Mouse (Mus musculus) hindbrain, embryonic 11.5 days (tissue): ENCODE measurements around the gene Gm12355. TPM values are rescaled to one million over a fixed set of nuclear protein-coding genes. Genes with fewer than 3 reads are reported as not detected.
A peak's percentile ranks its signal among the peaks of the same experiment; 100 is the strongest.
"Not testable (repeated sequence)": the region's sequence is repeated elsewhere in the genome, so short reads cannot be mapped to it uniquely, and the experiment has no call there.

Experiments
- ATAC-seq: fragments of 200-750 bp; cut with Nextera tagmentation; 2 replicates; pipeline ENCODE4 v1.8.0; 2017; ENCODE audit warnings: mild to moderate bottlenecking, moderate TSS enrichment, moderate library complexity; ENCODE audit not compliant: low FRiP score
- DNase-seq: peaks from one replicate; pipeline ENCODE4 v3.0.0-alpha.2; 2015; ENCODE audit warnings: low spot score
- H3K27ac ChIP-seq: fragments of 300-500 bp; sonication (generic); 2 replicates; pipeline ENCODE4 v1.5.1; 2014; ENCODE audit warnings: mild to moderate bottlenecking, low read depth, low read length
- H3K27me3 ChIP-seq: fragments of 300-500 bp; sonication (generic); 2 replicates; pipeline ENCODE4 v1.6.1; 2014; ENCODE audit warnings: mild to moderate bottlenecking, low read length, moderate library complexity, mixed read lengths; ENCODE audit not compliant: control insufficient read depth, insufficient read depth
- H3K36me3 ChIP-seq: fragments of 300-500 bp; sonication (generic); 2 replicates; pipeline ENCODE4 v1.6.1; 2014; ENCODE audit warnings: mild to moderate bottlenecking, low read length, moderate library complexity, mixed read lengths; ENCODE audit not compliant: control insufficient read depth, insufficient read depth
- H3K4me1 ChIP-seq: fragments of 300-500 bp; sonication (generic); replicated peaks from 2 replicates; pipeline ENCODE4 v1.6.1; 2014; ENCODE audit warnings: low read length, mixed read lengths; ENCODE audit not compliant: control insufficient read depth, insufficient read depth
- H3K4me2 ChIP-seq: fragments of 300-500 bp; sonication (generic); replicated peaks from 2 replicates; pipeline ENCODE4 v1.6.1; 2014; ENCODE audit warnings: mild to moderate bottlenecking, low read depth, low read length
- H3K4me3 ChIP-seq: fragments of 300-500 bp; sonication (generic); 2 replicates; pipeline ENCODE4 v1.5.1; 2014; ENCODE audit warnings: low read depth, low read length
- H3K9ac ChIP-seq: fragments of 300-500 bp; sonication (generic); 2 replicates; pipeline ENCODE4 v1.6.1; 2014; ENCODE audit warnings: low read depth, low read length
- H3K9me3 ChIP-seq: fragments of 300-500 bp; sonication (generic); 2 replicates; pipeline ENCODE4 v1.6.1; 2016; ENCODE audit warnings: low read length; ENCODE audit not compliant: control insufficient read depth
- WGBS: fragments of 180-500 bp; shearing (Covaris S2); extraction: QIAGEN DNeasy Blood & Tissue Kit; methylation state at CpG from one replicate; pipeline ENCODE4 v1.1.7; 2014; 5-methylcytosine and 5-hydroxymethylcytosine counted together
- polyA plus RNA-seq: library from polyadenylated mRNA; unstranded; fragments of >200 nt; fragmentation: Nextera tagmentation; extraction: Ambion mirVana; gene quantifications from 2 replicates; pipeline ENCODE4 v1.2.1, GENCODE M21; 2014

The Gm12355 gene
- polyA plus RNA-seq, 1 experiment from 2014 or later, result 1.8 TPM

DNA sequence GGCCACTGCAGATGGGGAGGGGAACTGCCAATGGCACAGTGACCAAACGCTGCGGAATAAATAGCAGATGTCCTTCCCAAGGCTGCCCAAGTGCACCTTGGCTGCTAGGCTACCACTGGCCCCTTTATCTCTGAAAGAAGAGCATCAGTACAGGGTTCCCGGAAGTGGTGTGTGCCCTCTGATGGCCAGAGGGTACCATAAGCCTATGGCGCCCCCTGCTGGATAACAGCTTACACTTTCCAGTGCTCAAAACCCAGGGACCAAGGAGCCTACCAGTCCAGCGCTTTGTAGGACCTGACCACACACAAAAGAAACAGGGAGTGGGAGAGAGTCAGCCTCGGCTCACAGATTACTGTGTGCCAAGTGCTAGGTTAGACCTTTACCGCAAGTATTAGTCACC, 29.6 kb upstream of the Gm12355 start:
- DNase-seq, result peak; percentile 65
- H3K27me3 ChIP-seq, H3K4me2 ChIP-seq, H3K4me3 ChIP-seq, H3K9ac ChIP-seq, H3K4me1 ChIP-seq, H3K9me3 ChIP-seq, ATAC-seq, H3K27ac ChIP-seq, H3K36me3 ChIP-seq: not testable (repeated sequence)
- 13% methylated on average over 7 of the region's 7 CpGs for WGBS

DNA sequence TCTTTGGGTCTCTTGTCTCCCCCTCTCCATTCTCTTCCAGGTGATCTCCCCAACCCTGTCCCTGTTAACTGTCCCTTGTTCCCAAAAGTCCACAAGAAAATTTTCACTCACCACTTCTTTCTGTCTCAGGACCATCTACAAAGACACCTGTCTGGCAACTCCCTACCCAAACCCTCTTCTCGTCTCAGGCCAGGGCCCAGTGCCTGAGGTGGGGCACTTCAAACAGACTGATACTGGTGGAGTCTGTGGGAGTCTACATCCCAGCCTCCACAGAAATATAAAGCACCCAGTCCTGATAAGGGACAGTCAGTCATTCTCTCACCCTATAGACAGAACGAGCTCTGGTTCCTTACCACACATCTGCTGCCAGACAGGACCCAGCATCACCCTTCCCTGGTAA, 21.0 kb upstream of the Gm12355 start, which contains the start of gene Gsdma2:
TSS of gene Gsdma2 (plus strand) at position 301 of the 400 bp plus-strand sequence.
- Histone ChIP-seq H3K9ac (no peak within 1 kb of the TSS), H3K4me2 (no peak within 1 kb of the TSS), H3K36me3 (no peaks in the 10 kb centered on the region), H3K9me3 (no peaks in the 10 kb centered on the region), H3K27ac (no peak within 1 kb of the TSS), H3K4me3 (no peak within 1 kb of the TSS), H3K4me1 (no peaks in the 10 kb centered on the region), H3K27me3 (no peaks in the 10 kb centered on the region)
- ATAC-seq (no peak), DNase-seq (no peak)
- 74% methylated on average over 2 of the region's 2 CpGs for WGBS

- Histone ChIP-seq H3K4me3 (no peak overlapping the region), H3K9ac (no peak overlapping the region), H3K9me3 (no peaks in the 10 kb centered on the region), H3K36me3 (no peaks in the 10 kb centered on the region), H3K27ac (no peak overlapping the region), H3K4me1 (no peaks in the 10 kb centered on the region), H3K27me3 (no peaks in the 10 kb centered on the region), H3K4me2 (no peak overlapping the region)
- DNase-seq (no peak), ATAC-seq (no peak)
- 74% methylated on average over 2 of the region's 2 CpGs for WGBS
Measured at GRCm38 (mm10) chr11:98645946-98646345, 20.5 kb upstream of the Gm12355 start.

GRCm38 (mm10) chr11:98644757-98645156, 19.3 kb upstream of the Gm12355 start:
- DNase-seq (no peak), ATAC-seq (no peak)
- Histone ChIP-seq H3K4me1 (no peaks in the 10 kb centered on the region), H3K9ac (no peak overlapping the region), H3K27me3 (no peaks in the 10 kb centered on the region), H3K4me3 (no peak overlapping the region), H3K27ac (no peak overlapping the region), H3K36me3 (no peaks in the 10 kb centered on the region), H3K4me2 (no peak overlapping the region), H3K9me3 (no peaks in the 10 kb centered on the region)
- WGBS, result 80% methylated on average over 3 of the region's 3 CpGs

DNA sequence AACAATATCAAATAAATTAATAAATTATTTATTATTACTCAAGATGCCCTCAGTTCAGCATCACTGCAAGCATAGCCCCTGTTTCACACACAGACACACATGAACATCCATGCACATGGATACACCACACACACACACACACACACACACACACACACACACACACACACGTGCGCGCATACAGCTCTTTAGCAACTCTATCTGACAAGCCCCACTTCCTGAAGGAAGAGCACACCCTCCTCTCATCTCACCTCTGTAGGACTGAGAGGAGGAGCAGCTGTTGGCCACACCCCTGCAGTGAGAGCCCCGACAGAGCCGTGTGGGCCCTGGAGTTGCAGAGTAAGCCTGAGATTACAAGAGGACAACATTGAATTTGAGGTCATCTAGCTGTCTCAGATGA, 14.6 kb upstream of the Gm12355 start:
- Histone ChIP-seq H3K9ac (no peak overlapping the region), H3K27me3 (no peaks in the 10 kb centered on the region), H3K4me2 (no peak overlapping the region), H3K9me3 (no peaks in the 10 kb centered on the region), H3K4me3 (no peak overlapping the region), H3K4me1 (no peaks in the 10 kb centered on the region), H3K27ac (no peak overlapping the region), H3K36me3 (no peaks in the 10 kb centered on the region)
- DNase-seq (no peak), ATAC-seq (no peak)
- WGBS, result 70% methylated on average over 5 of the region's 5 CpGs

DNA sequence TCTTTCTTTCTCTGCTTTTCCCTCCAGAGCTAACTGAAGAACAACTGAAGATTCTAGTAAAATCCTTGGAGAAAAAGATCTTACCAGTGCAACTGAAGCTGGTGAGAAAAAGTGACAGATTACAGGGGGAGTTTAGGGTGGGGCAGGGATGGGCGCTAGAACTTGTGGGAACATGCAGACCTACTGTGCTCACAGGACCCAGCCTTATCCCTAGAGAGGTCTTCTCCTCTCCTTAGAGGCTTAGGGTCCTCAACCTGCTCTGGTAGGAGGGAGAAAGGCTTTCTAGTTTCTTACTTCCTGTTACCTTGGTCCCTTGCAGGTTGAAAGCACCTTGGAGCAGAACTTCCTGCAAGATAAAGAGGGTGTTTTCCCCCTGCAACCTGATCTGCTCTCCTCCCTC, 12.0 kb upstream of the Gm12355 start:
- Histone ChIP-seq H3K36me3 (no peaks in the 10 kb centered on the region), H3K4me2 (no peak overlapping the region), H3K27me3 (no peaks in the 10 kb centered on the region), H3K4me1 (no peaks in the 10 kb centered on the region), H3K9ac (no peak overlapping the region), H3K9me3 (no peaks in the 10 kb centered on the region), H3K4me3 (no peak overlapping the region), H3K27ac (no peak overlapping the region)
- 72% methylated on average over 1 of the region's 1 CpGs for WGBS
- ATAC-seq, result no peak
- no peak for DNase-seq

DNA sequence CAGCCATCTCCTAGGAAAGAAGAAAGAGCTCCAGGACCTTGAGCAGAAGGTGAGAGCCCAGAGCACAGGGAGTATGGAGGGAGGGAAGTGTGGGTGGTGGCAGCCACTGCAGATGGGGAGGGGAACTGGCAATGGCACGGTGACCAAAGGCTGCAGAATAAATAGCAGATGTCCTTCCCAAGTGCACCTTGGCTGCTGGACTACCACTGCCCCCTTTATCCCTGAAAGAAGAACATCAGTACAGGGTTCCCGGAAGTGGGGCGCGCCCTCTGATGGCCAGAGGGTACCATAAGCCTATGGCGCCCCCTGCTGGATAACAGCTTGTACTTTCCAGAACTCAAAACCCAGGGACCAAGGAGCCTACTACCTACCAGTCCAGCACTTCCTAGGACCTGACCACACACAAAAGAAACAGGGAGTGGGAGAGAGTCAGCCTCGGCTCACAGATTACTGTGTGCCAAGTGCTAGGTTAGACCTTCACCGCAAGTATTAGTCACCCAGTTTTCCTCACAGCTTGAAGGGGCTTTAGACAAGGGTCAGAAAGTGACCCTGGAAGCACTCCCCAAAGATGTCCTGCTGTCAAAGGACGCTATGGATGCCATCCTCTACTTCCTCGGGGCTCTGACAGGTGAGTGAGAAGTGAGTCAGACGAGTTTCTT, 10.0 kb upstream of the Gm12355 start:
- H3K9ac ChIP-seq, H3K9me3 ChIP-seq, H3K27me3 ChIP-seq, H3K4me2 ChIP-seq, H3K27ac ChIP-seq, H3K4me3 ChIP-seq, H3K4me1 ChIP-seq, ATAC-seq, H3K36me3 ChIP-seq: not testable (repeated sequence)
- WGBS, result 44% methylated on average over 9 of the region's 10 CpGs
- DNase-seq, result peak; percentile 24

DNA sequence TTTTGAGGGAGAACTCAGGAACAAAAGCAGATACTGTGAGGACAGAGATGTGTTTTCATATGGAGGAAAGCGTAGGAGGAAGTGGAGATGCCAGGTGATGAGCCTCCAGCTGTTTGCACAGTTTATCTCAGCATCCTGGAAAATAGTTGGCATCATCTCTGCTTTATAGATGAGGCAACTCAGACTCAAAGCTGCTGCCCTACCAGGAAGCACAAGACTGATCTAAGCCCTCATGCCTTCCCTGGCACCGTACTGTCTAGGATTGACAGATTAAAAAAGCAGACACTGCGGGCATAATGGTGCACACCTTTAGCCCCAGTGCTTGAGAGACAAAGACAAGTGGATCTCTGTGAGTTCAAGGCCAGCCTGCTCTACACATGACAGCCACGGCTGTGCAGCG, 5.2 kb upstream of the Gm12355 start:
- WGBS, result 86% methylated on average over 5 of the region's 5 CpGs
- H3K4me1 ChIP-seq, result no peaks in the 10 kb centered on the region
- H3K4me3 ChIP-seq, result no peak overlapping the region
- no peak for DNase-seq
- no peaks in the 10 kb centered on the region for H3K36me3 ChIP-seq
- no peaks in the 10 kb centered on the region for H3K9me3 ChIP-seq
- no peak overlapping the region for H3K4me2 ChIP-seq
- no peak for ATAC-seq
- H3K9ac ChIP-seq, result no peak overlapping the region
- no peaks in the 10 kb centered on the region for H3K27me3 ChIP-seq
- no peak overlapping the region for H3K27ac ChIP-seq

GRCm38 (mm10) chr11:98628706-98629105, 3.2 kb upstream of the Gm12355 start:
- DNase-seq (no peak), ATAC-seq (no peak)
- H3K4me2 ChIP-seq, result no peak overlapping the region
- no peaks in the 10 kb centered on the region for H3K4me1 ChIP-seq
- WGBS, result 90% methylated on average over 3 of the region's 3 CpGs
- no peaks in the 10 kb centered on the region for H3K9me3 ChIP-seq
- no peaks in the 10 kb centered on the region for H3K36me3 ChIP-seq
- H3K9ac ChIP-seq, result no peak overlapping the region
- no peaks in the 10 kb centered on the region for H3K27me3 ChIP-seq
- no peak overlapping the region for H3K27ac ChIP-seq
- H3K4me3 ChIP-seq, result no peak overlapping the region
